Mouse (Mus musculus) liver, embryonic 15.5 days (tissue): Measurements from ENCODE around the gene Zfp384. TPM values are rescaled to one million over a fixed set of nuclear protein-coding genes. Genes with fewer than 3 reads are reported as not detected.

Experiments used
- ATAC-seq: fragments of 200-750 bp; cut with Nextera tagmentation; 2 replicates; pipeline ENCODE4 v1.8.0; 2017; ENCODE audit warnings: moderate number of reproducible peaks, mild to moderate bottlenecking, moderate library complexity; ENCODE audit not compliant: insufficient read depth
- H3K27ac ChIP-seq: fragments of 300-500 bp; sonication (generic); replicated peaks from 2 replicates; pipeline ENCODE4 v1.5.1; 2015; ENCODE audit warnings: mild to moderate bottlenecking, inconsistent platforms
- H3K27me3 ChIP-seq: fragments of 300-500 bp; sonication (generic); 2 replicates; pipeline ENCODE4 v1.6.1; 2015; ENCODE audit warnings: mild to moderate bottlenecking, inconsistent platforms
- H3K36me3 ChIP-seq: fragments of 300-500 bp; sonication (generic); replicated peaks from 2 replicates; pipeline ENCODE4 v1.6.1; 2015; ENCODE audit warnings: moderate library complexity, mild to moderate bottlenecking, inconsistent platforms
- H3K4me1 ChIP-seq: fragments of 300-500 bp; sonication (generic); replicated peaks from 2 replicates; pipeline ENCODE4 v1.6.1; 2015; ENCODE audit warnings: inconsistent platforms
- H3K4me2 ChIP-seq: fragments of 300-500 bp; sonication (generic); 2 replicates; pipeline ENCODE4 v1.6.1; 2015; ENCODE audit warnings: moderate library complexity, mild to moderate bottlenecking, inconsistent platforms
- H3K4me3 ChIP-seq: fragments of 300-500 bp; sonication (generic); replicated peaks from 2 replicates; pipeline ENCODE4 v1.5.1; 2015; ENCODE audit warnings: mild to moderate bottlenecking, inconsistent platforms
- H3K9ac ChIP-seq: fragments of 300-500 bp; sonication (generic); 2 replicates; pipeline ENCODE4 v1.6.1; 2015; ENCODE audit warnings: moderate library complexity, mild to moderate bottlenecking, inconsistent platforms
- H3K9me3 ChIP-seq: fragments of 300-500 bp; sonication (generic); replicated peaks from 2 replicates; pipeline ENCODE4 v1.6.1; 2016; ENCODE audit warnings: inconsistent platforms
- WGBS: fragments of 180-500 bp; shearing (Covaris S2); methylation state at CpG from one replicate; pipeline ENCODE4 v1.1.7; 2015; ENCODE audit warnings: mixed read lengths; ENCODE audit not compliant: insufficient replicate concordance; 5-methylcytosine and 5-hydroxymethylcytosine counted together
- polyA plus RNA-seq: library from polyadenylated mRNA; unstranded; fragments of >200 nt; fragmentation: Nextera tagmentation; extraction: Ambion mirVana; gene quantifications from 2 replicates; pipeline ENCODE4 v1.2.1, GENCODE M21; 2015

Gene Zfp384
- 4.1 and 4.7 TPM in 2 replicates for polyA plus RNA-seq

DNA sequence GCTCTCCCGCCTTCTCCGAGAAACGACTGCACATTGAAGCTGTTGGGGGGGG, at the start of gene Zfp384:
Gene Zfp384, plus strand, starts transcription at position 17 of the 52 bp plus-strand sequence.
- peaks cover 31% of the 10 kb centered on the region for H3K36me3 ChIP-seq
- peak within 1 kb of the TSS; percentile 95 for H3K9ac ChIP-seq
- H3K4me1 ChIP-seq = peaks cover 40% of the 10 kb centered on the region
- H3K4me2 ChIP-seq = peak within 1 kb of the TSS; percentile 92
- H3K27ac ChIP-seq = peak within 1 kb of the TSS; percentile 96
- no peak for ATAC-seq
- peaks cover 9% of the 10 kb centered on the region; the same call in 1 of the 2 replicates for H3K27me3 ChIP-seq
- WGBS = 0% methylated on average over 3 of the region's 3 CpGs
- peak within 1 kb of the TSS; percentile 97 for H3K4me3 ChIP-seq
- H3K9me3 ChIP-seq = no peaks in the 10 kb centered on the region

DNA sequence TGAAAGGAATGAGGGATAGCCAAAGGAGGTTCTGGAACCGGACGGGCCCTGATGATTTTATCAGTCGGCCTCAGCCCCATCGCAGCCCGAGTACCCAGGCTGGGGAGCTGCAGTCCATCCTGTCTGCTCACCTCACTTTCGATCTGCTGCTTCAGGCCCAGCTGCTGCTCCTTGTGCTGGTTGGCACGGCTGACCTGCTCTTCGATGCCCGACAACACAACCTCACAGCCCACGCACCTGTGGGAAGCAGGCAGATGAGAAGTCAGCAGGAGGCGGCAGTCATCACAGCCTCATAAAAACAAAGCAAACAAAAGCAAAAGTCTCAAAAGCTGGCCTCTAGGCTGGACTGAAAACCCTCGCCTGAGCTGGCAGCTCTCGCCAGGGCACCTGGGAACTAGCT, 49.0 kb upstream of the Zfp384 start:
- no peak overlapping the region for H3K9ac ChIP-seq
- H3K36me3 ChIP-seq = peaks cover 53% of the 10 kb centered on the region
- peaks cover 19% of the 10 kb centered on the region for H3K4me1 ChIP-seq
- no peaks in the 10 kb centered on the region for H3K27me3 ChIP-seq
- no peak overlapping the region for H3K4me3 ChIP-seq
- no peak for ATAC-seq
- 81% methylated on average over 13 of the region's 13 CpGs for WGBS
- no peak overlapping the region for H3K27ac ChIP-seq
- H3K9me3 ChIP-seq = no peaks in the 10 kb centered on the region
- H3K4me2 ChIP-seq = no peak overlapping the region

DNA sequence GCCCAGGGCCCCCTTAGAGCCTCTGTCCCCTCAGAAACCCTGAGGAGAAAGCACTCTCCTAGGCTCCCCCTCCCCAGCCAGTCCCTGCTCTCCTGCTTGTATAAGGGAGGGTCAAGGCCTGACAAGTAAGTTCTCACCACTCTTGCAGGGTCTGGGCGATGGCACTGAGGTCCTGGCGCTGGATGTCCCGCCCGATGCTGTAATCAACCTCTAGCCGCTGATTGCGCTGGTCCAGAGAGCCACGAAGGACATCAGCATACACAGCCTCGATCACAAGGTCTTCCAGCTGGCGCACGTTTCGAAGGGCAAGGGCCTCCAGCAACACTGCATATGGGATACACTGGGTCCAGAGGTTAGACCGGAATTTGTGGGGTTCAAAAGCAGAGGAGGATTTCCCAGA, 47.9 kb upstream of the Zfp384 start:
- no peak for ATAC-seq
- no peaks in the 10 kb centered on the region for H3K9me3 ChIP-seq
- peaks cover 25% of the 10 kb centered on the region for H3K4me1 ChIP-seq
- no peak overlapping the region for H3K27ac ChIP-seq
- H3K4me2 ChIP-seq = no peak overlapping the region
- H3K9ac ChIP-seq = no peak overlapping the region
- H3K36me3 ChIP-seq = peaks cover 51% of the 10 kb centered on the region
- H3K4me3 ChIP-seq = no peak overlapping the region
- 88% methylated on average over 12 of the region's 12 CpGs for WGBS
- H3K27me3 ChIP-seq = no peaks in the 10 kb centered on the region

DNA sequence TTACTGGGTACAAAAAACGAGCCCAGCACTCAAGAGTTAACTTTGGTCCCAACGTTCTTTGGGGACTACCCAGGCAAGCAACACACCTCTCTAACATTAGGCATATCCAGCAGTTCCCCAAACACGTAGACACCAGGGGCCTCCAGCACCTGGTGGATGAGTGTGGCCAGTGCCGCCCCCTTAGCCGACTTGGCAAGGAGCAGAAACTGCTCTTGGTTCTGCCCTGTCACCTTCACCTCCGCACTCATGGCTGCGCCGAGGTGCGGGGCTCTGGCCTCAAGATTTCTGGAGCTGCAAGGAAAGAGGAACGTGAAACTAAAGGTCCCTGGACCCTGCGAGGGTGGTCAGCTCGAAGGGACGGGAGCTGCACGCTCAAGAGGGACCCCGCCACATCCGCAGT, 44.3 kb upstream of the Zfp384 start:
- peak overlapping the region; percentile 88 for H3K4me3 ChIP-seq
- 8% methylated on average over 16 of the region's 16 CpGs for WGBS

DNA sequence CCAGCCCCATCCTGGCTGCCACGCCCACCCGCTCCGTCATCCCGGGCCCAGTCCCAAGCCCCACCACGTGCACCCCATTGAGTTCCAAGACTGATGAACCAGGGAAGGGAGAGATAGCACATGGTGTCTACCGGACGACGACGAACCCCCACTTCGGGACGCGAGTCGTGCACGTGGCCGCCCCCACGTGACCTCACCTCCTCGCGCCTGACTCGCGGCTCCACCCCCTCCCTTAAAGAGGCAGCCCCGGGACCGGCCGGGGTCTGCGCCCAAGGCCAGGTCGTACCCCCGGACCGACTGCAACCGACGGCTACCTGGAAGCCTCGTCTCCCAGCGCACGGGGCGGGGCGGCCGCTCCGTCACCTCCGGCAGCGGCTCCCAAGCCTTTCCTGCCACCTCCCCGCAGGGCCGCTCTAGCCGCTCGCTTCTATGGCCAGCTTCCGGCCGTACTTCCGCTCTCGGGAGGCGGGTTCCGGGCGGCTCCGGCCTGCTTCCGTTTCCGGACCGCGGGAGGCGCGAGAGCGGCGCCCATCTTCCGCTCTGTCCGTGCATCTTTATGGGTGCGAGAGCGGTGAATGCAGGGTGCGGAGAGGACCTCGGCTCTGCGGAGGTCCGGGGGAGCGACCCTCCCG, 43.7 kb upstream of the Zfp384 start, which contains the start of gene Cops7a:
Gene Cops7a, minus strand, starts transcription at position 451 of the 632 bp plus-strand sequence.
- no peaks in the 10 kb centered on the region for H3K27me3 ChIP-seq
- H3K4me1 ChIP-seq = peaks cover 33% of the 10 kb centered on the region
- peak within 1 kb of the TSS; percentile 87 for H3K9ac ChIP-seq
- no peaks in the 10 kb centered on the region for H3K9me3 ChIP-seq
- H3K27ac ChIP-seq = peak within 1 kb of the TSS; percentile 86
- H3K4me2 ChIP-seq = peak within 1 kb of the TSS; percentile 95
- ATAC-seq = peak; percentile 94
- WGBS = under 1% methylated on average over 68 of the region's 68 CpGs
- peak within 1 kb of the TSS; percentile 88 for H3K4me3 ChIP-seq
- peaks cover 21% of the 10 kb centered on the region for H3K36me3 ChIP-seq

More for the DNA sequence above, 44.3 kb upstream of the Zfp384 start:
- Histone ChIP-seq H3K4me1 (peaks cover 33% of the 10 kb centered on the region), H3K27me3 (no peaks in the 10 kb centered on the region), H3K36me3 (peaks cover 26% of the 10 kb centered on the region), H3K9me3 (no peaks in the 10 kb centered on the region), H3K27ac (peak overlapping the region; percentile 86), H3K4me2 (peak overlapping the region; percentile 95), H3K9ac (peak overlapping the region; percentile 87; the same call in 1 of the 2 replicates)
- peak; percentile 5; the same call in 1 of the 2 replicates for ATAC-seq

DNA sequence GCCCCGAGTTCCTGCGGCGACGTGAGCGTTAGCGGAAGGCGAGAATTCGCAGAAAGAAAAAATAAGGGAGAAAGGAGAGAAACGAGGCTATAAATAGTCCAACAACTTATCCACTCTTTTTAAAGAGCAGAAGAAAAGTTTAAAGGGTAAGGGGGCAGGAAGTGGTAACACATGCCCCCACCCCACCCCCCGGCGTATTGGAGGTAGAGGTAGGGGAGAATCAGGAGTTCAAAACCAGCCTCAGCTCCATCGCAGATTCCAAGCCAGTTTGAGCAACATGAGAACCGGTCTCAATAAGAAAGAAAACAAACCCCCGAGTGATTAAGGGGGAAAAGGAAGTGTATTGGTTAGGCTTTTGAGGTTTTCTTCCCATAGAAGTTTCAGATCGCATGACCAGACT, 43.2 kb upstream of the Zfp384 start:
- Histone ChIP-seq H3K4me3 (peak overlapping the region; percentile 88), H3K4me1 (peaks cover 33% of the 10 kb centered on the region), H3K9me3 (no peaks in the 10 kb centered on the region), H3K27ac (peak overlapping the region; percentile 86), H3K9ac (peak overlapping the region; percentile 87), H3K36me3 (peaks cover 16% of the 10 kb centered on the region), H3K4me2 (peak overlapping the region; percentile 95), H3K27me3 (no peaks in the 10 kb centered on the region)
- ATAC-seq = no peak
- 4% methylated on average over 15 of the region's 15 CpGs for WGBS

DNA sequence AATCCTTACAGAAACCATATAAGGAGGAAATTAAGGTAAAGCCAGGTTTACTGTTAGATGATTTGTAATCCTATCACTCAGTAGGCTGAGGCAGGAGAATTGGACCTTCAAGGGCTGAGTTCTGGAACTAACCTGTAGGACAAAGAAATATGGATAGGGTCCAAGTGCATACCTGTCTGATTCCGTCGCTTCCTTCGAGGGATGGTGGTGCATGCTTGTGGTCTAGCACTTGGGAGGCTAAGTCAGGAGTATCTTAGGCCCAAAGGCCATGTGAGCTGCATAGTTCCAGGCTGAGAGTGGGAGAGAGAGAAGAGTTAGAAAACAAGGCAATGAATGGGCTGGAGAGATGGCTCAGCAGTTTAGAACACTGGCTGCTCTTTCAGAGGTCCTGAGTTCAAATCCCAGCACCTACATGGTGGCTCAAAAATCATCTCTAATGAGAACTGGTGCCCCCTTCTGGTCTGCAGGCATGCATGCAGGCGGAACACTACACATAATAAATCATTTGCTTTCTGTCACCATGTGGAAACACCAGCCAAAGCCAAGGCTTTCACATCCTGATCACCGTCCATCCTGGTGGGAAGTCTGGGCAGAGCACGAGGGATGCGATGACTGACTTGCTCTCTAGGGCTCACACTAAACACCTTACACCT, 42.4 kb upstream of the Zfp384 start:
- H3K4me1 ChIP-seq = peaks cover 33% of the 10 kb centered on the region
- H3K4me3 ChIP-seq = peak overlapping the region; percentile 88
- no peaks in the 10 kb centered on the region for H3K27me3 ChIP-seq
- 89% methylated on average over 7 of the region's 7 CpGs for WGBS
- peak overlapping the region; percentile 87; the same call in 1 of the 2 replicates for H3K9ac ChIP-seq
- peaks cover 9% of the 10 kb centered on the region for H3K36me3 ChIP-seq
- H3K27ac ChIP-seq = no peak overlapping the region
- no peaks in the 10 kb centered on the region for H3K9me3 ChIP-seq
- no peak for ATAC-seq
- H3K4me2 ChIP-seq = peak overlapping the region; percentile 95

DNA sequence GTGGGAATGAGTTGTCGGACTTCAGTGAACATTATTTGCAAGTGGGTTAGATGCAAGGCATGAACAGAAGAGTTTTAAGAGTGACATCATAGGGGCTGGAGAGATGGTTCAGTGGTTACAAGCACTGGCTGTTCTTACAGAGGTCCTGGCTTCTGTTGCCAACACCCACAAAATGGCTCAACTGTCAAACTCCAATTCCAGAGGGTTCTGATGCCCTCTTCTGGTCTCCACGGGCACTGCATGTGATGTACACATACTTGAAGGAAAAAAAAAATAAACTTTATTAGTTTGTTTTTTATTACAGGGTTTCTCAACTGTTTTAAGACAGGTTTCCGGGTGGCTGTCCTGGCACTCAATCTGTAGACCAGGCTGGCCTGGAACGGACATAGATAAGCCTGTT, 41.2 kb upstream of the Zfp384 start:
- ATAC-seq = no peak
- peaks cover 30% of the 10 kb centered on the region for H3K4me1 ChIP-seq
- H3K27ac ChIP-seq = no peak overlapping the region
- no peaks in the 10 kb centered on the region for H3K27me3 ChIP-seq
- H3K9ac ChIP-seq = no peak overlapping the region
- H3K36me3 ChIP-seq = peaks cover 4% of the 10 kb centered on the region; the same call in 1 of the 2 replicates
- H3K4me2 ChIP-seq = no peak overlapping the region
- H3K4me3 ChIP-seq = no peak overlapping the region
- WGBS = 54% methylated on average over 4 of the region's 4 CpGs
- H3K9me3 ChIP-seq = no peaks in the 10 kb centered on the region

DNA sequence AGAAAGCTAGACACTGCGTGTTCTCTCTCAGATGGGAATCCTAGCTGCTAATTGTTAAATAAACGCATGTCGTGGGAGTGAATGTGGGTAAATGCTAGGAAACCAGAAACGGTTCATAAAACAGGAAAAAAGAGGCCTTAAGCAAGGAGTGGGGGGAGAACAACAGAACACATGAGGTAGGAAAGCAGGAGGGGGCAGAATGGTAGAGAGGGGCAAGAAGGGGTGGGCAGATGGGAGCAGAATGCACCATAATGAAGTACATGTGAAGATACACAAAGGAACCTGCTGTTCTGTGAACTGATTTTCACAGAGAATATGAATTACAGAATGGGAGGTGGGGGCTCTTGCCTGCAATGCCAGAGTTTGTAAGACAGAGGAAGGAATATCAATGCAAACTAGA, 16.7 kb upstream of the Zfp384 start:
- Histone ChIP-seq H3K4me1 (peaks cover 10% of the 10 kb centered on the region), H3K9me3 (no peaks in the 10 kb centered on the region), H3K27me3 (peaks cover 69% of the 10 kb centered on the region), H3K36me3 (no peaks in the 10 kb centered on the region), H3K4me3 (no peak overlapping the region), H3K27ac (no peak overlapping the region), H3K9ac (no peak overlapping the region), H3K4me2 (no peak overlapping the region)
- no peak for ATAC-seq
- 64% methylated on average over 4 of the region's 4 CpGs for WGBS

DNA sequence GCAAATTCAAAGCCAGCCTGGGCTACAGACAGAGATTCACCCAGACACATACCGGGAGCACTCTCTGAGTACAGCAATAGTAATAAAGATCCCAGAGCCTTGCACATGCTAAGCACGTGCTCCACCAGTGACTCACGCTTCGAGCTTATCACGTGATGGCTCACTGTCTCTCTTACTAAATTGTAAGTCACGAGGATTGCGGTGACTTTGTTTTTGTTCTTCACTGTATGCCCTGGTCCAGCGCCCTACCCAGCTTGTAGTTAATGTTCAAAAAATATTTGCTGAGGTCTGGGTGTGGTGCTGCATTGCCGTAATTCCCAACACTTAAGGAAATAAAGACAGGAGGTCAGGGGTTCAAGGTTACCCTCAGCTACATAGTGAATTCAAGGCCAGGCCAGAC, 15.6 kb upstream of the Zfp384 start:
- H3K27ac ChIP-seq = no peak overlapping the region
- H3K4me1 ChIP-seq = peaks cover 12% of the 10 kb centered on the region
- H3K9me3 ChIP-seq = no peaks in the 10 kb centered on the region
- 67% methylated on average over 9 of the region's 9 CpGs for WGBS
- no peak overlapping the region for H3K4me2 ChIP-seq
- peaks cover 78% of the 10 kb centered on the region for H3K27me3 ChIP-seq
- no peaks in the 10 kb centered on the region for H3K36me3 ChIP-seq
- no peak overlapping the region for H3K9ac ChIP-seq
- ATAC-seq = no peak
- no peak overlapping the region for H3K4me3 ChIP-seq

DNA sequence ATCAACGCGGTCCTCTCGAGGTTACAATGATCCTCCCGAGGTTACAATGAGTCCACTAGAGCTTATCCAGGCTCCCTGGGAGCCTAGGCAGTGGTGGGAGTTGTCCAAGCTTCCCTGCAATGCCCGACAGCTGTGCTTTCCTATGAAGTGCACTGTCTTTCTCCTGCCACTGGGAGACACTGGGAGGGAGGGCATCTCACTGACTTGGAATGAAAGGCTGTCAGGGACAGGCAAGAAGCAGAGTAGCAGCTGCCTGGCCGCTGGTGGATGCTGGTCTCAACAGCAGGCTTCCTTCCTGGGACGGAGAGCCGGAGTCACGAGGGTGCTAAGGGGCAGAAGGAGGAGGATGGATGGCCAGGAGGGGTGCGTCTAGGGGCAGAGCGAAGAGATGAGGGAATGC, 15.1 kb upstream of the Zfp384 start:
- H3K4me1 ChIP-seq = peaks cover 12% of the 10 kb centered on the region
- no peaks in the 10 kb centered on the region for H3K36me3 ChIP-seq
- H3K27ac ChIP-seq = no peak overlapping the region
- H3K9ac ChIP-seq = no peak overlapping the region
- no peak overlapping the region for H3K4me2 ChIP-seq
- no peak overlapping the region for H3K4me3 ChIP-seq
- ATAC-seq = no peak
- 15% methylated on average over 11 of the region's 11 CpGs for WGBS
- no peaks in the 10 kb centered on the region for H3K9me3 ChIP-seq
- peaks cover 81% of the 10 kb centered on the region for H3K27me3 ChIP-seq

DNA sequence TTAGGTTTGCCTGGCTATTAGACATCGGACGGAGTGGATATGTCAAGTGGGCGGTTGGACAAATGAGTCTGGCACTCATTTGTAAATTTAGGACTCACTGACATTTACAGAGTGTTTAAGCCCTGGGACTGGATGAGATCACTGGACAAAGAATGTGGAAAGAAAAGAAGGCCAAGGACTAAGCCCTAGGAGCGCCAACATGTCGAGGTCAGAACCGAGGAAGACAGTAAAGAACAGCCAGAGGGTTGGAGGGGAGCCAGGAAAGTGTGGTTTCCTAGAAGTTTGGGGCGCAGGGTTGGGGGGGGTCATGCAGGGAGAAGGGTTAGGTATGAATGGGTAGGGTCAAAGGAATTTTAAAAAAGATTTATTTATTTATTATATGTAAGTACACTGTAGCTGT, 13.7 kb upstream of the Zfp384 start:
- 69% methylated on average over 7 of the region's 7 CpGs for WGBS
- no peak for ATAC-seq
- no peak overlapping the region for H3K4me2 ChIP-seq
- no peak overlapping the region for H3K4me3 ChIP-seq
- peaks cover 12% of the 10 kb centered on the region for H3K4me1 ChIP-seq
- H3K9ac ChIP-seq = no peak overlapping the region
- H3K27me3 ChIP-seq = peaks cover 94% of the 10 kb centered on the region
- no peak overlapping the region for H3K27ac ChIP-seq
- no peaks in the 10 kb centered on the region for H3K36me3 ChIP-seq
- H3K9me3 ChIP-seq = no peaks in the 10 kb centered on the region
